Mouse (Mus musculus) ES-Bruce4 (cell line): ENCODE data around the gene Slc16a1. TPM values are rescaled to one million over a fixed set of nuclear protein-coding genes. Genes with fewer than 3 reads are reported as not detected.

Source experiments
- H3K27ac ChIP-seq: 2 replicates; pipeline ENCODE4 v1.5.1; 2012; ENCODE audit warnings: low read length, inconsistent platforms; ENCODE audit not compliant: insufficient read depth
- H3K27me3 ChIP-seq: 2 replicates; pipeline ENCODE4 v1.6.1; 2012; ENCODE audit warnings: mild to moderate bottlenecking, low read length, inconsistent platforms; ENCODE audit not compliant: control insufficient read depth, poor library complexity, insufficient read depth, severe bottlenecking
- H3K36me3 ChIP-seq: 2 replicates; pipeline ENCODE4 v1.6.1; 2012; ENCODE audit warnings: inconsistent platforms, mild to moderate bottlenecking, low read length, moderate library complexity; ENCODE audit not compliant: control insufficient read depth, poor library complexity, insufficient read depth, severe bottlenecking
- H3K4me1 ChIP-seq: one replicate; pipeline ENCODE4 v1.8.1; 2011; ENCODE audit warnings: low read length; ENCODE audit not compliant: control insufficient read depth, insufficient read depth
- H3K4me3 ChIP-seq: 2 replicates; pipeline ENCODE4 v1.5.1; 2011; ENCODE audit warnings: low read depth, mild to moderate bottlenecking, low read length
- H3K9ac ChIP-seq: 2 replicates; pipeline ENCODE4 v1.6.1; 2012; ENCODE audit warnings: low read depth, mild to moderate bottlenecking, inconsistent platforms; ENCODE audit not compliant: poor library complexity, severe bottlenecking
- H3K9me3 ChIP-seq: replicated peaks from 2 replicates; pipeline ENCODE4 v1.6.1; 2012; ENCODE audit warnings: mild to moderate bottlenecking, low read length, inconsistent platforms; ENCODE audit not compliant: control insufficient read depth, poor library complexity, insufficient read depth, severe bottlenecking
- CTCF ChIP-seq: IDR thresholded peaks from one replicate; pipeline ENCODE4 v1.8.1; 2011; ENCODE audit warnings: low read depth, low read length
- EP300 ChIP-seq: IDR thresholded peaks from 2 replicates; pipeline ENCODE4 v1.6.1; 2011; ENCODE audit warnings: low read depth, low read length; ENCODE audit not compliant: insufficient read depth
- POLR2A ChIP-seq: IDR thresholded peaks from one replicate; pipeline ENCODE4 v1.8.1; 2011; ENCODE audit warnings: low read length; ENCODE audit not compliant: insufficient read depth
- polyA plus RNA-seq: library from polyadenylated mRNA; stranded (reverse); fragments of >200 nt; gene quantifications from 2 replicates; pipeline ENCODE4 v1.2.4, GENCODE M21; 2011; ENCODE audit warnings: low read depth; ENCODE audit not compliant: missing spikeins, insufficient read depth, insufficient read length

The Slc16a1 gene
- polyA plus RNA-seq, 1 experiment = 87.2 TPM

DNA sequence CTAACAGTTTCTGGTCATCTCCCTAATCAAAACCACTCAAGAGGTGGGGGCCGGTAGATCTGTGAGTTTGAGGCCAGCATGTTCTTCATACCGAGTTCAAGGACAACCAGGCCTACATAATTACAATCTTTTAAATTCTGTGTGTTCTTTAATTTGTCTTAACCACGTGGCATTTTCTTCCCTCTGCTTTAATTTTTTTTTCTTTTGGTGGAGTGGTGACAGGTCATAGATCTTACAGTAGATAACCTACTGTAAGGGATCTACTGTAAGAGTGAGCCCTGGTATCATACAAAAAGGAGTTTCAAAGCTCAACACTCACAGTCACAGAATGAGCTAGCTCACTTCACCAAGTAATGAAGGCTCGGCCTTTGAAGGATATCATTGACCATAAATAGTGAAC, 4.6 kb downstream of the Slc16a1 start:
- no peak for TF ChIP-seq CTCF
- no peak for TF ChIP-seq EP300
- TF ChIP-seq POLR2A = no peak

DNA sequence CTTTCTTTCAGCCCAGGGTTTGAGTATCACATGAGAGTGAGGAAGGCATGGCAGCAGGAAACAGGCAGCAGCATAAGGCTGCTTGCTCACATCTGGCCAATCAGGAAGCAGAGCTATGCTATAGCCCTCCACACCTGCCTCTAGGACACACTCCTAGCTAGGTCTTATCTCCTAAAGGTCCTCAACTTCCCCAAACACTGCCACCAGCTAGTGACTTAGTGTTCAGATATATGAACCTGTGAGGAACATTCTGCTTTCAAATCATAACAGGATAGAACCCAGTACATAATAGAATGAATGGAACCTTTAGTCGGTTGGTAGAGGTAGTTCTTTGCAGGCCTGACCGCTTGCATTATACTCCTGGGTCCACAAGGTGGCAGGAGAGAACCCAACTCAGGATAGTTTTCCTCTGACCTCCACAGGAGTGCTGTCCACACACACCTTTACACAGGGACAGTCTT, 5.4 kb downstream of the Slc16a1 start:
- Histone ChIP-seq H3K9me3 (no peaks in the 10 kb centered on the region), H3K4me3 (no peak overlapping the region), H3K36me3 (peaks cover 3% of the 10 kb centered on the region; the same call in 1 of the 2 replicates), H3K9ac (no peak overlapping the region), H3K4me1 (no peaks in the 10 kb centered on the region), H3K27ac (no peak overlapping the region), H3K27me3 (no peaks in the 10 kb centered on the region)
- TF ChIP-seq EP300 (no peak), CTCF (peak; percentile 51), POLR2A (no peak)

More for the DNA sequence above, 4.6 kb downstream of the Slc16a1 start:
- H3K4me1 ChIP-seq = no peaks in the 10 kb centered on the region
- H3K27ac ChIP-seq = no peak overlapping the region
- no peaks in the 10 kb centered on the region for H3K36me3 ChIP-seq
- H3K27me3 ChIP-seq = no peaks in the 10 kb centered on the region
- H3K9me3 ChIP-seq = no peaks in the 10 kb centered on the region
- H3K9ac ChIP-seq = no peak overlapping the region
- no peak overlapping the region for H3K4me3 ChIP-seq

DNA sequence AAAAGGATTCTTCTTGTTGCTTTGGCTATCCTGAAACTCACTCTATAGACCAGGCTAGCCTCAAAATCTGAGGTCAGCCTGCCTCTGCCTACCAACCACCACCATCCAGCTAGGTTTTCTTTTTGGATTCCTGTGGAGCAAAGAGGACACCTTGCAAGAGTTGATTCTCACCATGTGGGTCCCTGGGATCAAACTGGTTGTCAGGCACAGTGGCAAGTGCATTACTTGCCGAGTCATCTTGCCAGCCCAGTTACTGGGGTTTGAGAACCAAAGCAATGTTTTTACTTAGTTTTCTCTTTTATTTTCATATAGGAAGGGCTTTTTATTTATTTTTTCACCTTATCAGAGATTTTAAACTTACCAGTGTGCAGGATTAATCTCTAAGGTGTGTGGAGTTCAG, 5.9 kb downstream of the Slc16a1 start:
- Histone ChIP-seq H3K4me1 (no peaks in the 10 kb centered on the region), H3K27ac (no peak overlapping the region), H3K9ac (no peak overlapping the region), H3K36me3 (peaks cover 8% of the 10 kb centered on the region), H3K9me3 (no peaks in the 10 kb centered on the region), H3K4me3 (no peak overlapping the region), H3K27me3 (no peaks in the 10 kb centered on the region)
- TF ChIP-seq POLR2A (no peak), EP300 (no peak), CTCF (no peak)

DNA sequence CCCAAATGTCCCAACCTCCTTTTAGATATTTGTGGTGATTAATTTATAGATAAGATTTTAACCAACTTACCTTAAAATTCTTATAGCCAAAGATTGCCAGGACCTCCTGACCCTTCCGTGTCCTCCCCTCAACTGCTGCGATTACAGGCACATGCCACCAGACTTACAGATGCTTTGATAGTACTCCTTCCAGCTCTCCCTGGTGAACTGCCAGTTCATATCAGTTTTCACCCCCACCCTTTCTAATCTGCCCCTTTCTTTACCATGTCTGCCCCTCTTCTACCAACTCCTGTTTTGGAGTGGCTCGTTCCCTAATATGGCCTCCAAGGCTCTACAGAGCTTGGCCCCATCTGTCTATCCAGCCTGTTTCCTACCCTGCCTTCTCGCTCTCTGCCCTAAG, 15.8 kb downstream of the Slc16a1 start:
- Histone ChIP-seq H3K9me3 (no peaks in the 10 kb centered on the region), H3K36me3 (peaks cover 61% of the 10 kb centered on the region)

DNA sequence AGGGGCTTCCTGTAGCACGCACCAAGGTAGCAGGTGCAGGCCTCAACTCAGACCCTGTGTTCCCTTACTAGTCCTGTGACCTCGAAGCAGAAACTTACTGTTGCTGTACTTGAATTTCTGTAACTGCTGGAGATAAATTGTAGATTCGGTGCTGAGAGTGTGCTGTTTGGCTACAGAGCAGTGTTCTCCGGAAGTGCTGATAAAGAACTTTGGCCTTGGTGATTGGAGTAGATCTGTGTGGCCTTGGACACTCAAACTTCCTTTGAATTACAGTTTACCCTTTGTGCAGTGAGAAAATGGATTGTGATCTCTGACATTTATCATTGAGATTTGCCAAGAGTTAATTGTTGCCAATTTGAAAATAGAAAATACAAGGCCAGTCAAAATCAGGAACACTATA, 16.5 kb downstream of the Slc16a1 start:
- Histone ChIP-seq H3K9me3 (no peaks in the 10 kb centered on the region), H3K27ac (no peak overlapping the region), H3K9ac (no peak overlapping the region), H3K36me3 (peaks cover 58% of the 10 kb centered on the region), H3K4me3 (no peak overlapping the region), H3K4me1 (no peaks in the 10 kb centered on the region), H3K27me3 (no peaks in the 10 kb centered on the region)
- no peak for TF ChIP-seq POLR2A
- no peak for TF ChIP-seq EP300
- TF ChIP-seq CTCF = no peak

More for the DNA sequence above, 15.8 kb downstream of the Slc16a1 start:
- no peak overlapping the region for H3K4me3 ChIP-seq
- no peak overlapping the region for H3K27ac ChIP-seq
- TF ChIP-seq CTCF (no peak), EP300 (no peak), POLR2A (no peak)
- no peaks in the 10 kb centered on the region for H3K4me1 ChIP-seq
- no peak overlapping the region for H3K9ac ChIP-seq
- H3K27me3 ChIP-seq = no peaks in the 10 kb centered on the region

DNA sequence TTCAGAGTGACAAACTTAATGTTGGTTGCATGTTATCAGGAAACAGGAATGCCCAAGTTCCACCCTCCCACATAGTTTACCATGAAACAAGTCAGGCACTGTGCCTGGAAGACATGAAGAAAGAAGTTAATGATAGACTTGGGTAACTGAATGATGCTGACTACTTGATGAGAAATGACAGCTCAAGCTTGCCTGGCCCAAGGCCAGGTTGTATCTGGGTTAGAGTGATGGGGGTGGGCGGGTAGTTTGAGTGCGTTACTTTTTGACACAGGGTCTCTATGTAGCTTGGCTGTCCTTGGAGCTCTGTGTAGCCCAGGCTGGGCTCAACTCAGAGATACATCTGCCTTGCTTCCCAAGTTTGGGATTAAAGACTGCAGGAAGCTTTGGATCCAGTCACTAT, 20.2 kb downstream of the Slc16a1 start:
- H3K27me3 ChIP-seq = no peaks in the 10 kb centered on the region
- no peak overlapping the region for H3K4me3 ChIP-seq
- peaks cover 2% of the 10 kb centered on the region for H3K4me1 ChIP-seq
- H3K9ac ChIP-seq = no peak overlapping the region
- TF ChIP-seq POLR2A = no peak
- no peak for TF ChIP-seq EP300
- H3K27ac ChIP-seq = no peak overlapping the region
- peaks cover 27% of the 10 kb centered on the region for H3K36me3 ChIP-seq
- no peaks in the 10 kb centered on the region for H3K9me3 ChIP-seq
